Mouse (Mus musculus): ENCODE measurements at regions not wholly inside any gene's neighbourhood (a gene's known extent, or its start where the extent isn't known, plus 50 kb on each side); places are given as distances from the start of the nearest gene placed in this dataset.

- no peak for DNase-seq
Measured at GRCm38 (mm10) chr2:117399487-117399886, 56.7 kb upstream of the Rasgrp1 start.

- no peak for DNase-seq
Measured at GRCm38 (mm10) chr2:117403425-117404175, 60.8 kb upstream of the Rasgrp1 start.

- no peak for DNase-seq
Measured at GRCm38 (mm10) chr2:117405453-117405852, 62.7 kb upstream of the Rasgrp1 start.

GRCm38 (mm10) chr2:117408241-117408640 is 65.4 kb upstream of the Rasgrp1 start:
- no peak for DNase-seq

GRCm38 (mm10) chr2:117412045-117412606 is 69.3 kb upstream of the Rasgrp1 start:
- DNase-seq = peak; percentile 19

- peak; percentile 36 for DNase-seq
Measured at GRCm38 (mm10) chr2:117417229-117417970, 74.6 kb upstream of the Rasgrp1 start.

- no peak for DNase-seq
Measured at GRCm38 (mm10) chr2:117418121-117418615, 75.4 kb upstream of the Rasgrp1 start.

- no peak for DNase-seq
Measured at GRCm38 (mm10) chr2:117418711-117419110, 75.9 kb upstream of the Rasgrp1 start.

- DNase-seq = no peak
Measured at GRCm38 (mm10) chr2:117421376-117421775, 78.6 kb upstream of the Rasgrp1 start.

GRCm38 (mm10) chr2:117422756-117423155 is 80.0 kb upstream of the Rasgrp1 start:
- no peak for DNase-seq

GRCm38 (mm10) chr2:117429205-117429604 is 86.4 kb upstream of the Rasgrp1 start:
- DNase-seq = no peak

- DNase-seq = peak; percentile 81
Measured at GRCm38 (mm10) chr2:117432010-117432409, 89.2 kb upstream of the Rasgrp1 start.

- no peak for DNase-seq
Measured at GRCm38 (mm10) chr2:117432923-117433322, 90.1 kb upstream of the Rasgrp1 start.

GRCm38 (mm10) chr2:117433482-117433881 is 90.7 kb upstream of the Rasgrp1 start:
- no peak for DNase-seq

GRCm38 (mm10) chr2:117438079-117438478 is 95.3 kb upstream of the Rasgrp1 start:
- no peak for DNase-seq

GRCm38 (mm10) chr2:117438586-117439371 is 96.0 kb upstream of the Rasgrp1 start:
- DNase-seq = peak; percentile 82

GRCm38 (mm10) chr2:117439372-117440183 is 96.8 kb upstream of the Rasgrp1 start:
- DNase-seq = no peak

- no peak for DNase-seq
Measured at GRCm38 (mm10) chr2:117440801-117441281, 98.0 kb upstream of the Rasgrp1 start.

- no peak for DNase-seq
Measured at GRCm38 (mm10) chr2:117442862-117443261, 100.1 kb upstream of the Rasgrp1 start.

- no peak for DNase-seq
Measured at GRCm38 (mm10) chr2:117444671-117445070, 101.9 kb upstream of the Rasgrp1 start.

GRCm38 (mm10) chr2:117446876-117447275 is 104.1 kb upstream of the Rasgrp1 start:
- DNase-seq = no peak

Data from right cerebral cortex, postnatal 25 days (tissue).